Mouse (Mus musculus): Measurements from ENCODE around the gene Amot. TPM values are rescaled to one million over a fixed set of nuclear protein-coding genes. Genes with fewer than 3 reads are reported as not detected.
A peak's percentile ranks its signal among the peaks of the same experiment; 100 is the strongest.

The Amot gene
- total and polyA plus RNA-seq, 3 experiments, result 0.20 to 1.8 (median 0.93) TPM

DNA sequence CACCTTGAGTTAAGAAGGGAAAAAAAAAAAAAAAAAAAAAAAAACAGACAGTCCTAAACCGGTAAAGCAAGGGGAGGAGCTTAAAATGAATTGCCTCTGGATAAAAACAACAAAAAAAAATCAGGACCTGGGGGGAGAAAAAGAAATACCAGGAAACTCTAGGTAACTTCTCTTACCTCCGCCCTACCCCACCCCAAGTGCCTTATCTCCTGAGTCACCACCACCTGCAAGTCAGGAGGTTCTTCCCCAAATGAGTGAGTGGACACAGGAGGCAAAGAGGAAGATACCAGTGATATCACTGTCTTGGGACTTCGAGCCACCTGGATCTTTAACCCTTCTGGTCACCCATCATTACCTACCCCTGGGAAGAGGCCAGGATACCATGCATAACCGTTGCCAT, 19.5 kb downstream of the Amot start:
- H3K4me3 ChIP-seq (ENCODE audit: low read depth, low read length), result no peak overlapping the region
- no peaks in the 10 kb centered on the region for H3K27me3 ChIP-seq (ENCODE audit: insufficient read depth, low read length)
- H3K36me3 ChIP-seq (replicated peaks), result no peaks in the 10 kb centered on the region
- H3K9me3 ChIP-seq (replicated peaks), result no peaks in the 10 kb centered on the region
- TF ChIP-seq GATA1 (IDR thresholded peaks at IDR 0.05; ENCODE audit: borderline replicate concordance, low read length), result no peak
- TF ChIP-seq POLR2AphosphoS5 (IDR thresholded peaks at IDR 0.05; ENCODE audit: insufficient replicate concordance, low read depth, low read length), result no peak
- no peak for TF ChIP-seq TAL1 (conservative IDR thresholded peaks at IDR 0.05; ENCODE audit: low read depth, low read length)
- no peak for TF ChIP-seq CTCF (IDR thresholded peaks at IDR 0.05; ENCODE audit: low read depth, low read length)
- no peak for TF ChIP-seq GATA2 (IDR thresholded peaks at IDR 0.05; ENCODE audit: borderline replicate concordance, low read depth, low read length)
- no peaks in the 10 kb centered on the region for H3K4me1 ChIP-seq (ENCODE audit: insufficient read depth, low read depth, low read length)
- no peak for DNase-seq (ENCODE audit: low spot score)
- ATAC-seq (ENCODE audit: extremely low read depth, insufficient number of reproducible peaks, low FRiP score, poor library complexity, severe bottlenecking), result no peak

- no peak for DNase-seq (ENCODE audit: low spot score)
- ATAC-seq (ENCODE audit: extremely low read depth, insufficient number of reproducible peaks, low FRiP score, poor library complexity, severe bottlenecking), result no peak
- Histone ChIP-seq H3K36me3 (replicated peaks) (no peaks in the 10 kb centered on the region), H3K4me3 (ENCODE audit: low read depth, low read length) (no peak overlapping the region), H3K4me1 (ENCODE audit: insufficient read depth, low read depth, low read length) (no peaks in the 10 kb centered on the region), H3K27me3 (ENCODE audit: insufficient read depth, low read length) (peaks cover 5% of the 10 kb centered on the region), H3K9me3 (replicated peaks) (no peaks in the 10 kb centered on the region)
- TF ChIP-seq GATA1 (IDR thresholded peaks at IDR 0.05; ENCODE audit: borderline replicate concordance, low read length), result no peak
Measured at GRCm38 (mm10) chrX:145483486-145484055, 21.4 kb downstream of the Amot start.

- no peak for ATAC-seq (ENCODE audit: extremely low read depth, insufficient number of reproducible peaks, low FRiP score, poor library complexity, severe bottlenecking)
Measured at GRCm38 (mm10) chrX:145482383-145482782, 22.6 kb downstream of the Amot start.

GRCm38 (mm10) chrX:145479942-145480341, 25.0 kb downstream of the Amot start:
- TF ChIP-seq TAL1 (conservative IDR thresholded peaks at IDR 0.05; ENCODE audit: low read depth, low read length) (no peak), POLR2AphosphoS5 (IDR thresholded peaks at IDR 0.05; ENCODE audit: insufficient replicate concordance, low read depth, low read length) (no peak), CTCF (IDR thresholded peaks at IDR 0.05; ENCODE audit: low read depth, low read length) (no peak), GATA2 (IDR thresholded peaks at IDR 0.05; ENCODE audit: borderline replicate concordance, low read depth, low read length) (no peak), GATA1 (IDR thresholded peaks at IDR 0.05; ENCODE audit: borderline replicate concordance, low read length) (no peak)
- DNase-seq (ENCODE audit: low spot score) (no peak), ATAC-seq (ENCODE audit: extremely low read depth, insufficient number of reproducible peaks, low FRiP score, poor library complexity, severe bottlenecking) (peak; percentile 22; the same call in 1 of the 2 replicates)
- Histone ChIP-seq H3K4me1 (ENCODE audit: insufficient read depth, low read depth, low read length) (no peaks in the 10 kb centered on the region), H3K27me3 (ENCODE audit: insufficient read depth, low read length) (peaks cover 5% of the 10 kb centered on the region), H3K36me3 (replicated peaks) (no peaks in the 10 kb centered on the region), H3K9me3 (replicated peaks) (no peaks in the 10 kb centered on the region), H3K4me3 (ENCODE audit: low read depth, low read length) (no peak overlapping the region)

More at GRCm38 (mm10) chrX:145482383-145482782, 22.6 kb downstream of the Amot start:
- Histone ChIP-seq H3K27me3 (ENCODE audit: insufficient read depth, low read length) (peaks cover 5% of the 10 kb centered on the region), H3K4me1 (ENCODE audit: insufficient read depth, low read depth, low read length) (no peaks in the 10 kb centered on the region), H3K4me3 (ENCODE audit: low read depth, low read length) (no peak overlapping the region), H3K36me3 (replicated peaks) (no peaks in the 10 kb centered on the region), H3K9me3 (replicated peaks) (no peaks in the 10 kb centered on the region)
- DNase-seq (ENCODE audit: low spot score), result no peak
- no peak for TF ChIP-seq GATA1 (IDR thresholded peaks at IDR 0.05; ENCODE audit: borderline replicate concordance, low read length)
- TF ChIP-seq TAL1 (conservative IDR thresholded peaks at IDR 0.05; ENCODE audit: low read depth, low read length), result no peak
- no peak for TF ChIP-seq CTCF (IDR thresholded peaks at IDR 0.05; ENCODE audit: low read depth, low read length)
- TF ChIP-seq GATA2 (IDR thresholded peaks at IDR 0.05; ENCODE audit: borderline replicate concordance, low read depth, low read length), result no peak
- no peak for TF ChIP-seq POLR2AphosphoS5 (IDR thresholded peaks at IDR 0.05; ENCODE audit: insufficient replicate concordance, low read depth, low read length)

DNA sequence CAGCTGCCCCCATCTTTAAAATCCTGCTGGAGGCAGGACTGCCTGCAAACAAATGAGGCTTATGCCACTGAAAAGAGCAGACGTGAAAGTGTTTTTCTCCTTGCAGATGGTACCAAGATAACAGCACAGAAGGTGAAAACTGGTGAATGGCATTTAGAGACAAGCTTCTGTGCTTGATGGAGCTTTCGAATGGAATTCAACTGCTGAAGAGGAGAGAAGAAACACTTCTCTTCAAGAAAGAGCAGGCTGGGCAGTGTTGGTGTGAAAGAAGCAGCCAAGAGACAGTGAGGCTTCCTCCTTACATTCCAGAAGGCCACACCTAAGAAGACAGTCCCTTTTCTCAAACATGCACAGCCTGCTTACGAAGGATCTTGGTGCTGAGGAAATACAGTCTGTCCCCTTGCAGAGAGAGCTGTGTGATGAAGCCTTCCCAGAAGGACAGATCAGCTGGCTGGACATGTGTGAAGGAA, 27.2 kb downstream of the Amot start:
- Histone ChIP-seq H3K27me3 (ENCODE audit: insufficient read depth, low read length) (peaks cover 5% of the 10 kb centered on the region), H3K36me3 (replicated peaks) (no peaks in the 10 kb centered on the region), H3K4me1 (ENCODE audit: insufficient read depth, low read depth, low read length) (no peaks in the 10 kb centered on the region), H3K9me3 (replicated peaks) (no peaks in the 10 kb centered on the region), H3K4me3 (ENCODE audit: low read depth, low read length) (no peak overlapping the region)
- no peak for ATAC-seq (ENCODE audit: extremely low read depth, insufficient number of reproducible peaks, low FRiP score, poor library complexity, severe bottlenecking)
- no peak for DNase-seq (ENCODE audit: low spot score)
- TF ChIP-seq CTCF (IDR thresholded peaks at IDR 0.05; ENCODE audit: low read depth, low read length), result no peak

GRCm38 (mm10) chrX:145477003-145477724, 27.8 kb downstream of the Amot start:
- TF ChIP-seq GATA2 (IDR thresholded peaks at IDR 0.05; ENCODE audit: borderline replicate concordance, low read depth, low read length) (no peak), GATA1 (IDR thresholded peaks at IDR 0.05; ENCODE audit: borderline replicate concordance, low read length) (no peak), TAL1 (conservative IDR thresholded peaks at IDR 0.05; ENCODE audit: low read depth, low read length) (no peak), POLR2AphosphoS5 (IDR thresholded peaks at IDR 0.05; ENCODE audit: insufficient replicate concordance, low read depth, low read length) (no peak), CTCF (IDR thresholded peaks at IDR 0.05; ENCODE audit: low read depth, low read length) (no peak)
- Histone ChIP-seq H3K9me3 (replicated peaks) (no peaks in the 10 kb centered on the region), H3K4me3 (ENCODE audit: low read depth, low read length) (no peak overlapping the region), H3K27me3 (ENCODE audit: insufficient read depth, low read length) (peaks cover 5% of the 10 kb centered on the region), H3K4me1 (ENCODE audit: insufficient read depth, low read depth, low read length) (no peaks in the 10 kb centered on the region), H3K36me3 (replicated peaks) (no peaks in the 10 kb centered on the region)
- DNase-seq (ENCODE audit: low spot score), result no peak
- ATAC-seq (ENCODE audit: extremely low read depth, insufficient number of reproducible peaks, low FRiP score, poor library complexity, severe bottlenecking), result no peak
